Mouse (Mus musculus) myocyte (in vitro differentiated cells): Measurements from ENCODE around the gene Milr1. TPM values are rescaled to one million over a fixed set of nuclear protein-coding genes. Genes with fewer than 3 reads are reported as not detected.

Source experiments
- H3K27me3 ChIP-seq: one replicate; pipeline ENCODE4 v1.6.1; 2011; ENCODE audit not compliant: control insufficient read depth, insufficient read depth, insufficient read length
- H3K36me3 ChIP-seq: one replicate; pipeline ENCODE4 v1.6.1; 2011; ENCODE audit not compliant: control insufficient read depth, insufficient read depth
- H3K4me2 ChIP-seq: one replicate; pipeline ENCODE4 v1.6.1; 2011; ENCODE audit warnings: low read depth, control low read depth
- H3K4me3 ChIP-seq: one replicate; pipeline ENCODE4 v1.5.1; 2011; ENCODE audit warnings: mild to moderate bottlenecking, control low read depth, moderate library complexity
- H3K79me2 ChIP-seq: one replicate; pipeline ENCODE4 v1.6.1; 2011; ENCODE audit not compliant: control insufficient read depth, insufficient read depth
- H3ac ChIP-seq: one replicate; pipeline ENCODE4 v1.6.1; 2011; ENCODE audit not compliant: control insufficient read depth, insufficient read length
- CEBPB ChIP-seq: IDR thresholded peaks from 2 replicates; pipeline ENCODE4 v1.6.1; 2011; ENCODE audit warnings: mild to moderate bottlenecking, moderate library complexity; ENCODE audit not compliant: poor library complexity, insufficient read depth, severe bottlenecking
- E2F4 ChIP-seq: IDR thresholded peaks from one replicate; pipeline ENCODE4 v1.6.1; 2011; ENCODE audit warnings: mild to moderate bottlenecking, control low read depth, moderate library complexity; ENCODE audit not compliant: insufficient read depth
- MAX ChIP-seq: IDR thresholded peaks from one replicate; pipeline ENCODE4 v1.6.1; 2011; ENCODE audit warnings: low read depth, mild to moderate bottlenecking, control low read depth
- MYOD1 ChIP-seq, 3 experiments: IDR thresholded peaks; one replicate each; pipeline ENCODE4 v1.6.1; 2011; ENCODE audit warnings: control low read depth in 2 of 3, low read depth in 2 of 3, mild to moderate bottlenecking in 2 of 3, moderate library complexity in 1 of 3; ENCODE audit not compliant: insufficient read length in 2 of 3, control insufficient read depth in 1 of 3
- MYOG ChIP-seq, 3 experiments: IDR thresholded peaks; one replicate each; pipeline ENCODE4 v1.6.1; 2011; ENCODE audit warnings: control low read depth in 2 of 3, low read depth in 2 of 3, mild to moderate bottlenecking in 2 of 3; ENCODE audit not compliant: insufficient read length in 2 of 3, control insufficient read depth in 1 of 3, insufficient read depth in 1 of 3
- POLR2A ChIP-seq: IDR thresholded peaks from one replicate; pipeline ENCODE4 v1.6.1; 2011; ENCODE audit warnings: low read depth, mild to moderate bottlenecking, control low read depth, moderate library complexity; ENCODE audit not compliant: insufficient read length
- POLR2AphosphoS2 ChIP-seq: IDR thresholded peaks from one replicate; pipeline ENCODE4 v1.6.1; 2011; ENCODE audit warnings: low read depth, control low read depth; ENCODE audit not compliant: insufficient read length
- REST ChIP-seq: IDR thresholded peaks from one replicate; pipeline ENCODE4 v1.6.1; 2011; ENCODE audit warnings: mild to moderate bottlenecking, control low read depth, moderate library complexity; ENCODE audit not compliant: insufficient read depth, insufficient read length
- SRF ChIP-seq: IDR thresholded peaks from one replicate; pipeline ENCODE4 v1.6.1; 2011; ENCODE audit warnings: low read depth; ENCODE audit not compliant: control insufficient read depth, insufficient read length
- TCF12 ChIP-seq: IDR thresholded peaks from one replicate; pipeline ENCODE4 v1.6.1; 2011; ENCODE audit warnings: mild to moderate bottlenecking, control low read depth; ENCODE audit not compliant: poor library complexity, insufficient read depth, severe bottlenecking
- TCF3 ChIP-seq: IDR thresholded peaks from one replicate; pipeline ENCODE4 v1.6.1; 2011; ENCODE audit warnings: low read depth, control low read depth; ENCODE audit not compliant: insufficient read length
- USF1 ChIP-seq: IDR thresholded peaks from one replicate; pipeline ENCODE4 v1.6.1; 2011; ENCODE audit warnings: low read depth, mild to moderate bottlenecking, control low read depth, moderate library complexity
- polyA plus RNA-seq: library from polyadenylated mRNA; unstranded; fragments of >200 nt; fragmentation: generic; extraction: Trizol; gene quantifications from one replicate; pipeline ENCODE4 v1.2.1, GENCODE M21; 2012; ENCODE audit warnings: missing spikeins

Milr1 gene
- polyA plus RNA-seq, 1 experiment: 7.7 TPM

- H3K4me3 ChIP-seq: no peak overlapping the region
- no peaks in the 10 kb centered on the region for H3K27me3 ChIP-seq
- no peak overlapping the region for H3K4me2 ChIP-seq
- no peak for TF ChIP-seq REST
- no peaks in the 10 kb centered on the region for H3K79me2 ChIP-seq
- H3K36me3 ChIP-seq: peaks cover 5% of the 10 kb centered on the region
- H3ac ChIP-seq: no peak overlapping the region
Measured at GRCm38 (mm10) chr11:106760511-106760910, 9.5 kb downstream of the Milr1 start.

- Histone ChIP-seq H3K27me3 (no peaks in the 10 kb centered on the region), H3ac (no peak overlapping the region), H3K36me3 (peaks cover 12% of the 10 kb centered on the region), H3K79me2 (no peaks in the 10 kb centered on the region), H3K4me2 (no peak overlapping the region), H3K4me3 (no peak overlapping the region)
- TF ChIP-seq MYOG (IDR thresholded peaks at IDR 0.05; ENCODE audit: control insufficient read depth in 1 of 3, insufficient read depth in 1 of 3, insufficient read length in 2 of 3, low read depth in 2 of 3): peak in 1 of 3 experiments; percentile 24
- TF ChIP-seq SRF: peak; percentile 88
- TF ChIP-seq MYOD1 (IDR thresholded peaks at IDR 0.05; ENCODE audit: control insufficient read depth in 1 of 3, insufficient read length in 2 of 3, low read depth in 2 of 3): no peak
Measured at GRCm38 (mm10) chr11:106762139-106762799, 11.2 kb downstream of the Milr1 start.

- Histone ChIP-seq H3ac (no peak overlapping the region), H3K4me2 (no peak overlapping the region), H3K27me3 (no peaks in the 10 kb centered on the region), H3K36me3 (peaks cover 17% of the 10 kb centered on the region), H3K79me2 (no peaks in the 10 kb centered on the region), H3K4me3 (no peak overlapping the region)
- TF ChIP-seq TCF3 (no peak), MYOG (IDR thresholded peaks at IDR 0.05; ENCODE audit: control insufficient read depth in 1 of 3, insufficient read depth in 1 of 3, insufficient read length in 2 of 3, low read depth in 2 of 3) (no peak), POLR2A (no peak), MYOD1 (IDR thresholded peaks at IDR 0.05; ENCODE audit: control insufficient read depth in 1 of 3, insufficient read length in 2 of 3, low read depth in 2 of 3) (no peak), REST (no peak), USF1 (no peak), TCF12 (no peak), E2F4 (no peak), MAX (no peak), SRF (no peak), POLR2AphosphoS2 (no peak), CEBPB (no peak)
Measured at GRCm38 (mm10) chr11:106762800-106763185, 11.8 kb downstream of the Milr1 start.

DNA sequence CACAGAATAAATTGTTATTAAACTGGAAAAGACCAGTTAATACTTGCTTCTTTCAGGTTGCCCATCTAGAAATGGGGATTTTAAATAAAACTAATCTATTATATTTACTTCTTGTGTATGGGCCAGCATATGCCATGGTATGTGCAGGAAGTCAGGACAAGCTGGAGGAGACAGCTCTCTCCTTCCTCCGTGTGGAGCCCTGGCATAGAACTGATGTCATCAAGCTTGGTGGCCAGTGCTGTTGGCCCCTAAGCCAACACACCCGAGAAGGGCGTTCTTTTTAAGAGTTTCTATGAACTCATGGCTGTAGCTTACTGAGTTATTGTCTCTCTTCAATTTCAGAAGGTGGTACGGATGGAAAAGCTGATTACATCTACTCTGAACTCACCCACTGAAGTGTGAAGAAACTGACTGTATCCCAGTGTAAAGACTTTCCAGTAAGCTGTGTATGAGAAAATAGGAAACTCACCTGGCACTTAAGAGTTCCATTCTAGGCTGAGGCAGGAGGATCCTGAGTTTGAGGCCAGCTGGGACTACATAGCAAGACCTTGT is 15.7 kb downstream of the Milr1 start:
- Histone ChIP-seq H3K36me3 (peaks cover 50% of the 10 kb centered on the region), H3K27me3 (no peaks in the 10 kb centered on the region), H3K79me2 (no peaks in the 10 kb centered on the region), H3K4me2 (no peak overlapping the region), H3ac (no peak overlapping the region), H3K4me3 (no peak overlapping the region)
- no peak for TF ChIP-seq REST

DNA sequence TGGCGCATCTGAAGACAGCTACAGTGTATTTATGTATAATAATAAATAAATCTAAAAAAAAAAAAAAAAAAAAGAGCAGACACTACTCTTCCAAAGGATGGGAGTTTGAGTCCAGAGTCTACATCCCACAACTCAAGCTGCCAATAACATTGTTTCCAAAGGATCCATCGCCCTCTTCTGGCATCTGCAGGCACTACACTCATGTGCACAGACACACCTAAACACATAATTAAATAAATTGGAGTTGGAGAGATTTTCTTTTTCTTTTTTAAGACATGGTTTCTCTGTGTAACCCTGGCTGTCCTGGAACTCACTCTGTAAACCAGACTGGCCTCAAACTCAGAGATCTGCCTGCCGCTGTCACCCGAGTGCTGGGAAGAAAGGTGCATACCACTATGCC is 16.5 kb downstream of the Milr1 start:
- Histone ChIP-seq H3K4me3 (no peak overlapping the region), H3K27me3 (no peaks in the 10 kb centered on the region), H3ac (no peak overlapping the region), H3K36me3 (peaks cover 56% of the 10 kb centered on the region), H3K79me2 (no peaks in the 10 kb centered on the region), H3K4me2 (no peak overlapping the region)
- TF ChIP-seq MYOD1 (IDR thresholded peaks at IDR 0.05; ENCODE audit: control insufficient read depth in 1 of 3, insufficient read length in 2 of 3, low read depth in 2 of 3) (no peak), TCF3 (no peak), POLR2AphosphoS2 (no peak), MYOG (IDR thresholded peaks at IDR 0.05; ENCODE audit: control insufficient read depth in 1 of 3, insufficient read depth in 1 of 3, insufficient read length in 2 of 3, low read depth in 2 of 3) (no peak), POLR2A (no peak)
